Mouse (Mus musculus): ENCODE measurements around the gene 6430628N08Rik.

Gene 6430628N08Rik

GRCm38 (mm10) chr4:115890066-115890465 is 399 bp upstream of the 6430628N08Rik start:
- no peak for DNase-seq

- DNase-seq: no peak
Observed at GRCm38 (mm10) chr4:115894281-115894680, 3.8 kb downstream of the 6430628N08Rik start.

GRCm38 (mm10) chr4:115897901-115898631 is 7.6 kb downstream of the 6430628N08Rik start:
- peak; percentile 22 for DNase-seq

- peak; percentile 84 for DNase-seq
Observed at GRCm38 (mm10) chr4:115902816-115903215, 12.4 kb downstream of the 6430628N08Rik start.

- DNase-seq: no peak
Observed at GRCm38 (mm10) chr4:115904375-115904774, 13.9 kb downstream of the 6430628N08Rik start.

GRCm38 (mm10) chr4:115905701-115906100 is 15.2 kb downstream of the 6430628N08Rik start:
- DNase-seq: no peak

GRCm38 (mm10) chr4:115906791-115907190 is 16.3 kb downstream of the 6430628N08Rik start:
- no peak for DNase-seq

GRCm38 (mm10) chr4:115907994-115908393 is 17.5 kb downstream of the 6430628N08Rik start:
- no peak for DNase-seq

GRCm38 (mm10) chr4:115908641-115909040 is 18.2 kb downstream of the 6430628N08Rik start:
- no peak for DNase-seq

- no peak for DNase-seq
Observed at GRCm38 (mm10) chr4:115911586-115911985, 21.1 kb downstream of the 6430628N08Rik start.

- no peak for DNase-seq
Observed at GRCm38 (mm10) chr4:115919911-115920310, 29.4 kb downstream of the 6430628N08Rik start.

GRCm38 (mm10) chr4:115922688-115923087 is 32.2 kb downstream of the 6430628N08Rik start:
- no peak for DNase-seq

GRCm38 (mm10) chr4:115923262-115923880 is 32.9 kb downstream of the 6430628N08Rik start:
- no peak for DNase-seq

- no peak for DNase-seq
Observed at GRCm38 (mm10) chr4:115927637-115928036, 37.2 kb downstream of the 6430628N08Rik start.

GRCm38 (mm10) chr4:115931556-115932088 is 41.2 kb downstream of the 6430628N08Rik start:
- no peak for DNase-seq

GRCm38 (mm10) chr4:115935835-115936581 is 45.5 kb downstream of the 6430628N08Rik start:
- DNase-seq: no peak

- DNase-seq: no peak
Observed at GRCm38 (mm10) chr4:115936646-115937045, 46.2 kb downstream of the 6430628N08Rik start.

- DNase-seq: no peak
Observed at GRCm38 (mm10) chr4:115937061-115937976, 46.9 kb downstream of the 6430628N08Rik start.

GRCm38 (mm10) chr4:115938276-115939160 is 48.1 kb downstream of the 6430628N08Rik start:
- DNase-seq: no peak

- peak; percentile 39 for DNase-seq
Observed at GRCm38 (mm10) chr4:115939295-115940102, 49.0 kb downstream of the 6430628N08Rik start, which contains the start of gene Dmbx1. Dmbx1 (minus strand) TSS chr4:115939926.
